Mouse (Mus musculus) heart, embryonic 11.5 days (tissue): ENCODE results near the gene Ube2d2b. TPM values are rescaled to one million over a fixed set of nuclear protein-coding genes. Genes with fewer than 3 reads are reported as not detected.

Experiments
- ATAC-seq: fragments of 200-750 bp; cut with Nextera tagmentation; replicated peaks from 2 replicates; pipeline ENCODE4 v1.8.0; 2017; ENCODE audit warnings: moderate library complexity; ENCODE audit not compliant: insufficient number of reproducible peaks, low FRiP score, low TSS enrichment
- H3K27ac ChIP-seq: fragments of 300-500 bp; sonication (generic); 2 replicates; pipeline ENCODE4 v1.5.1; 2014; ENCODE audit warnings: mild to moderate bottlenecking, low read depth, low read length
- H3K27me3 ChIP-seq: fragments of 300-500 bp; sonication (generic); 2 replicates; pipeline ENCODE4 v1.6.1; 2014; ENCODE audit warnings: mild to moderate bottlenecking, low read length, mixed read lengths; ENCODE audit not compliant: control insufficient read depth, insufficient read depth
- H3K36me3 ChIP-seq: fragments of 300-500 bp; sonication (generic); 2 replicates; pipeline ENCODE4 v1.6.1; 2014; ENCODE audit warnings: mild to moderate bottlenecking, low read length, moderate library complexity, mixed read lengths; ENCODE audit not compliant: control insufficient read depth, insufficient read depth
- H3K4me1 ChIP-seq: fragments of 300-500 bp; sonication (generic); 2 replicates; pipeline ENCODE4 v1.6.1; 2014; ENCODE audit warnings: low read length; ENCODE audit not compliant: control insufficient read depth, insufficient read depth
- H3K4me2 ChIP-seq: fragments of 300-500 bp; sonication (generic); 2 replicates; pipeline ENCODE4 v1.6.1; 2014; ENCODE audit warnings: mild to moderate bottlenecking, moderate library complexity
- H3K4me3 ChIP-seq: fragments of 300-500 bp; sonication (generic); 2 replicates; pipeline ENCODE4 v1.5.1; 2014; ENCODE audit warnings: low read depth, low read length
- H3K9ac ChIP-seq: fragments of 300-500 bp; sonication (generic); 2 replicates; pipeline ENCODE4 v1.6.1; 2014; ENCODE audit warnings: mild to moderate bottlenecking, low read depth, low read length, moderate library complexity
- H3K9me3 ChIP-seq: fragments of 300-500 bp; sonication (generic); replicated peaks from 2 replicates; pipeline ENCODE4 v1.6.1; 2016; ENCODE audit warnings: low read length; ENCODE audit not compliant: control insufficient read depth
- WGBS: fragments of 180-500 bp; shearing (Covaris S2); extraction: QIAGEN DNeasy Blood & Tissue Kit; methylation state at CpG from one replicate; pipeline ENCODE4 v1.1.7; 2014; ENCODE audit not compliant: insufficient replicate concordance; 5-methylcytosine and 5-hydroxymethylcytosine counted together
- polyA plus RNA-seq: library from polyadenylated mRNA; unstranded; fragments of >200 nt; fragmentation: Nextera tagmentation; extraction: Ambion mirVana; gene quantifications from 2 replicates; pipeline ENCODE4 v1.2.1, GENCODE M21; 2014

Ube2d2b gene
- polyA plus RNA-seq, 1 experiment from 2014 or later = 0.57 TPM

- Histone ChIP-seq H3K4me3 (no peak overlapping the region), H3K27me3 (no peaks in the 10 kb centered on the region), H3K27ac (no peak overlapping the region), H3K9ac (no peak overlapping the region), H3K9me3 (no peaks in the 10 kb centered on the region), H3K4me1 (peaks cover 4% of the 10 kb centered on the region; the same call in 1 of the 2 replicates), H3K36me3 (peaks cover 3% of the 10 kb centered on the region; the same call in 1 of the 2 replicates), H3K4me2 (no peak overlapping the region)
- WGBS = 87% methylated on average over 6 of the region's 6 CpGs
- no peak for ATAC-seq
Measured at GRCm38 (mm10) chr5:107798290-107798689, 31.6 kb upstream of the Ube2d2b start.

GRCm38 (mm10) chr5:107801234-107801633, 28.7 kb upstream of the Ube2d2b start:
- no peak for ATAC-seq
- Histone ChIP-seq H3K4me1 (no peaks in the 10 kb centered on the region), H3K9ac (no peak overlapping the region), H3K27ac (no peak overlapping the region), H3K36me3 (peaks cover 3% of the 10 kb centered on the region; the same call in 1 of the 2 replicates), H3K4me2 (no peak overlapping the region), H3K27me3 (no peaks in the 10 kb centered on the region), H3K4me3 (no peak overlapping the region), H3K9me3 (no peaks in the 10 kb centered on the region)
- 86% methylated on average over 2 of the region's 2 CpGs for WGBS

- H3K4me2 ChIP-seq = no peak overlapping the region
- ATAC-seq = no peak
- H3K27ac ChIP-seq = no peak overlapping the region
Measured at GRCm38 (mm10) chr5:107802621-107803020, 27.3 kb upstream of the Ube2d2b start.

GRCm38 (mm10) chr5:107807496-107807895, 22.4 kb upstream of the Ube2d2b start:
- Histone ChIP-seq H3K4me1 (no peaks in the 10 kb centered on the region), H3K9me3 (no peaks in the 10 kb centered on the region), H3K27me3 (no peaks in the 10 kb centered on the region), H3K4me3 (no peak overlapping the region), H3K36me3 (peaks cover 9% of the 10 kb centered on the region; the same call in 1 of the 2 replicates), H3K4me2 (no peak overlapping the region), H3K27ac (no peak overlapping the region), H3K9ac (no peak overlapping the region)
- no peak for ATAC-seq
- WGBS = 75% methylated on average over 4 of the region's 4 CpGs

More at GRCm38 (mm10) chr5:107802621-107803020, 27.3 kb upstream of the Ube2d2b start:
- Histone ChIP-seq H3K36me3 (peaks cover 3% of the 10 kb centered on the region; the same call in 1 of the 2 replicates), H3K4me1 (no peaks in the 10 kb centered on the region), H3K9ac (no peak overlapping the region), H3K27me3 (no peaks in the 10 kb centered on the region), H3K9me3 (no peaks in the 10 kb centered on the region), H3K4me3 (no peak overlapping the region)

DNA sequence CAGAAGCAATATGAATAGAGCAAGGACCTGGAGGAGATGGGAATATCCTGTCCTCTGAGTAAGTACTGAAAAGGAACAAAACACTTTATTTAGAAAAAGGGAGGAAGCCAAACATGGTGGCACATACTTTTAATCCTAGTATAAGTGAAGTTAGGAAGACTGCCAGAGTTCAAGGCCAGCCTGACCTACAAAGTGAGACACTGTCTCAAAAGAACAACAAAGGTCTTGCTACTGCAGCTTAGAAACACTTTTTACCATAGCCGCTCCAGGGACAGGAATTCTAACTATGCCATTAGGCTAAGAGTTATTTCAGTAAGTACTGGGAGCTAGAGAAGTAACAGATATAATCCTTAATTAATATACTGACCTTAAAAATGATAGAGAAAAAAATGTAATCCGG, 15.2 kb upstream of the Ube2d2b start:
- Histone ChIP-seq H3K4me2 (no peak overlapping the region), H3K9ac (no peak overlapping the region), H3K4me3 (no peak overlapping the region), H3K27me3 (no peaks in the 10 kb centered on the region), H3K27ac (no peak overlapping the region), H3K9me3 (no peaks in the 10 kb centered on the region), H3K36me3 (peaks cover 14% of the 10 kb centered on the region), H3K4me1 (no peaks in the 10 kb centered on the region)
- ATAC-seq = no peak
- WGBS = 72% methylated on average over 2 of the region's 2 CpGs

DNA sequence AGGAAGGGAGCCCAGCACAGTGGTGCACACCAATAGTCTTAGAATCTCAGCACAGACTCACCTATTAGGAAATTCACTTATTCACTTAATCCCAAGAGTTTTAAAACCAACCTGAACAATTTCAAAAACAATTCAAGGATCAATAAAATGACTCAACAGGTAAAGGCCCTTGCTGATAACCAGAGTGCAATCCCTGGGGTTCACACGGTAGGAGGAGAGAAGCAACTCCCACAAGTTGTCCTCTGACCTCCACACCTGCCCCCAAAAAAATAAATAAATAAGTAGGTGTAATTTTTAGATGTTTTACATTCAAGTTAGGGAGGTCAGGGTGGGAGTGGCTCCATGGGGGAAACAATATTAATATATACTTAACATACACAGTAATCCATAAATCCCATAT, 7.4 kb upstream of the Ube2d2b start:
- H3K4me3 ChIP-seq = no peak overlapping the region
- H3K9ac ChIP-seq = no peak overlapping the region
- no peak overlapping the region for H3K27ac ChIP-seq
- no peaks in the 10 kb centered on the region for H3K9me3 ChIP-seq
- no peaks in the 10 kb centered on the region for H3K27me3 ChIP-seq
- no peak for ATAC-seq
- no peak overlapping the region for H3K4me2 ChIP-seq
- H3K36me3 ChIP-seq = peaks cover 3% of the 10 kb centered on the region; the same call in 1 of the 2 replicates
- 83% methylated on average over 1 of the region's 1 CpGs for WGBS
- H3K4me1 ChIP-seq = no peaks in the 10 kb centered on the region

- no peak overlapping the region for H3K4me3 ChIP-seq
- no peak overlapping the region for H3K9ac ChIP-seq
- H3K36me3 ChIP-seq = no peaks in the 10 kb centered on the region
- no peak overlapping the region for H3K4me2 ChIP-seq
- WGBS = 92% methylated on average over 3 of the region's 3 CpGs
- no peak for ATAC-seq
- no peaks in the 10 kb centered on the region; the same call in 1 of the 2 replicates for H3K4me1 ChIP-seq
- H3K27me3 ChIP-seq = no peaks in the 10 kb centered on the region
- H3K9me3 ChIP-seq = no peaks in the 10 kb centered on the region
- H3K27ac ChIP-seq = no peak overlapping the region
Measured at GRCm38 (mm10) chr5:107831351-107831750, 1.5 kb downstream of the Ube2d2b start.

DNA sequence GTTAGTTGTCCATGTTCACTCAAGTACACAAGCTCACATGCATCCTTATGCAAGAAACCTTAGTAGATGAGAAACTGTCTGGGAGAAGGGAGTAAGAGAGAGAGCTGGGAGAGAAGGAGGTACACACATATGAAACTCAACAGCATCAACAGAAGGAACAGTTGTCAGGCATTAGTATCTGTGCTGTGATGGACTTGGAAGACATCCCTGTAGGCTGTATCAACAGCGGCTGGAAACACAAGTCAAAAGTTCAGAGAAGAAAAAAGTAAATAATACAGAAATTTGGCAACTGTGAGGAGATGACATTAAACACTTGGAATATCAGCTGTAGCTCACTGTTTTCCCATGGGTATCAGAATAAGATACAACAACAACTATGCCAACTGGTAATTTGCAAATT, 4.4 kb downstream of the Ube2d2b start:
- H3K4me3 ChIP-seq = no peak overlapping the region
- H3K27ac ChIP-seq = no peak overlapping the region
- no peaks in the 10 kb centered on the region for H3K9me3 ChIP-seq
- no peak overlapping the region for H3K4me2 ChIP-seq
- no peaks in the 10 kb centered on the region for H3K36me3 ChIP-seq
- WGBS = 79% methylated on average over 1 of the region's 1 CpGs
- no peaks in the 10 kb centered on the region for H3K27me3 ChIP-seq
- ATAC-seq = no peak
- H3K9ac ChIP-seq = no peak overlapping the region
- peaks cover 5% of the 10 kb centered on the region for H3K4me1 ChIP-seq

DNA sequence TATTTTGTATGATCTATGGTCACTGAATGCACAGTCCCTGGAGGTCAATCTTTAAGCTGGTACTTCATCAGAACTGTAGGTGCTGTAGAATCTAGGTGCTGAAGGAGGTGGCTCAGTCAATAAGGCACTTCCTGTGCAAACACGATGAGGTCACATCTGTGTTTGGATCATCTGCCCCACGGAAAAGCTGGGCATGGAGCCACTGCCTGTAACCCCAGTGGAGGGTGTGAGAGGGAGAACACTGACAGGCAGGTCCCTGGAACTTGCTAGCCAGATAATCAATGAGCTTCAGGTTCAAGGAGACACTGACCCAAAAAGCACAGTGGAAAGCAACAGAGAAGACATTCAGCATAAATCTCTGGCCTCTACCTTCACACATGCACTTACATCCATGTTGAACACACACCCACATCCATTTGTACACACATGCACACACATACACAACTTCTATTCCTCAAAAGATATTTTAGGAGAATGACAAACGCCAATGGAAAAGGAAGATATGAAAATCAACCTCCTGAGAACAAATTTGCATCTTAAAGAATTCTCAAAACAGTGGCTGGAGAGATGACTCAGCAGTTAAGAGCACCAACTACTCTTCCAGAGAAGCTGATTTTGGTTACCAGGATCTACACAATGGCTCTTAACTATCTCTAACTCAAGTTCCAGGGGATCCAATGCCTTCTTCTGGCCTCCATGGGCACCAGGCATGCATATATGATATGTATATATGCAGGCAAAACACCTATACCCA, 9.2 kb downstream of the Ube2d2b start:
- no peak overlapping the region for H3K4me3 ChIP-seq
- peaks cover 9% of the 10 kb centered on the region for H3K4me1 ChIP-seq
- ATAC-seq = no peak
- H3K9ac ChIP-seq = no peak overlapping the region
- WGBS = 49% methylated on average over 3 of the region's 3 CpGs
- no peaks in the 10 kb centered on the region for H3K36me3 ChIP-seq
- no peaks in the 10 kb centered on the region for H3K27me3 ChIP-seq
- no peak overlapping the region for H3K27ac ChIP-seq
- no peaks in the 10 kb centered on the region for H3K9me3 ChIP-seq
- H3K4me2 ChIP-seq = no peak overlapping the region
